ENCODE assay signal across 8 mouse cellular contexts in genomic region chr5:111329782-111330416, GRCm38 (mm10). TPM values are rescaled to one million over a fixed set of nuclear protein-coding genes. Genes with fewer than 3 reads are reported as not detected.
A peak's percentile ranks its signal among the peaks of the same experiment; 100 is the strongest.
DNase-seq lines count a peak whose midpoint lies in the region; ATAC-seq and TF ChIP-seq lines count a peak whose summit lies in the region.

No protein-coding gene starts in this region.

- intact Hi-C loops in gastrocnemius, adult 2 months (cut with DNase I) = no loop called here

- WGBS in bone marrow, adult 2 months = 8% methylated on average over 10 of the region's 10 CpGs
- WGBS in hindbrain, embryonic 10.5 days = 25% methylated on average over 10 of the region's 10 CpGs
- 12% methylated on average over 10 of the region's 10 CpGs for WGBS in liver, embryonic 15.5 days (ENCODE audit: insufficient replicate concordance)

- peak overlapping the region; percentile 77 for H3K4me2 ChIP-seq in liver, embryonic 15.5 days

- H3K4me1 ChIP-seq in bone marrow, adult 2 months (ENCODE audit: control insufficient read depth, insufficient read depth, low read length) = peaks cover 2% of the 10 kb centered on the region
- H3K4me1 ChIP-seq in hindbrain, embryonic 10.5 days (replicated peaks) = peaks cover 33% of the 10 kb centered on the region
- peaks cover 44% of the 10 kb centered on the region for H3K4me1 ChIP-seq in liver, embryonic 15.5 days (replicated peaks)

- H3K27me3 ChIP-seq in hindbrain, embryonic 10.5 days (ENCODE audit: insufficient read depth, poor library complexity, severe bottlenecking) = no peaks in the 10 kb centered on the region
- no peaks in the 10 kb centered on the region for H3K27me3 ChIP-seq in liver, embryonic 15.5 days

- peak; percentile 26 for ATAC-seq in liver, embryonic 15.5 days (ENCODE audit: insufficient read depth)

- H3K4me3 ChIP-seq in gastrocnemius, adult 2 months = peak overlapping the region; percentile 99
- H3K4me3 ChIP-seq in bone marrow, adult 2 months (replicated peaks; ENCODE audit: control insufficient read depth, low read depth, low read length) = peak overlapping the region; percentile 91
- peak overlapping the region; percentile 96 for H3K4me3 ChIP-seq in hindbrain, embryonic 10.5 days
- peak overlapping the region; percentile 96 for H3K4me3 ChIP-seq in liver, embryonic 15.5 days (replicated peaks)

- no peak for TF ChIP-seq CTCF in gastrocnemius, adult 2 months (IDR thresholded peaks at IDR 0.05)
- TF ChIP-seq CTCF in bone marrow, adult 2 months (IDR thresholded peaks at IDR 0.05; ENCODE audit: control insufficient read depth, insufficient read depth, low read length) = no peak

- TF ChIP-seq POLR2A in bone marrow, adult 2 months (IDR thresholded peaks at IDR 0.05; ENCODE audit: borderline replicate concordance, control insufficient read depth, low read depth, low read length) = no peak

- peak overlapping the region; percentile 98 for H3K27ac ChIP-seq in gastrocnemius, adult 2 months
- peak overlapping the region; percentile 5; the same call in 1 of the 2 replicates for H3K27ac ChIP-seq in bone marrow, adult 2 months (ENCODE audit: control insufficient read depth, insufficient read depth, low read depth, low read length, poor library complexity)
- peak overlapping the region; percentile 96 for H3K27ac ChIP-seq in hindbrain, embryonic 10.5 days
- H3K27ac ChIP-seq in liver, embryonic 15.5 days (replicated peaks) = peak overlapping the region; percentile 66

- H3K36me3 ChIP-seq in hindbrain, embryonic 10.5 days = peaks cover 26% of the 10 kb centered on the region
- H3K36me3 ChIP-seq in liver, embryonic 15.5 days (replicated peaks) = peaks cover 18% of the 10 kb centered on the region

- H3K9me3 ChIP-seq in hindbrain, embryonic 10.5 days = peaks cover 3% of the 10 kb centered on the region; the same call in 1 of the 2 replicates
- H3K9me3 ChIP-seq in liver, embryonic 15.5 days (replicated peaks) = no peaks in the 10 kb centered on the region

- no peak for DNase-seq in gastrocnemius, adult 2 months
- no peak for DNase-seq in gastrocnemius, postnatal 10 days
- DNase-seq in hindbrain, embryonic 10.5 days (ENCODE audit: low spot score) = no peak
- DNase-seq in cerebellum, postnatal 25 days = no peak
- no peak for DNase-seq in embryo, embryonic 9.5 days (ENCODE audit: extremely low spot score)
- no peak for DNase-seq in right cerebral cortex, postnatal 4 days

- H3K9ac ChIP-seq in liver, embryonic 15.5 days = peak overlapping the region; percentile 56

RNA-seq across cellular contexts. Expression of gene Pitpnb, which starts 0.7 kb away (rescaled TPM):
- total RNA-seq in gastrocnemius, adult 2 months (2021) = 10 to 100 TPM; 20.7 to 25.8 TPM
- total RNA-seq in gastrocnemius, postnatal 10 days (2021) = 10 to 100 TPM; 33.8 to 35.9 TPM
- 10.7 and 25.5 TPM in 2 replicates for polyA plus RNA-seq in bone marrow, adult 2 months (2011; ENCODE audit: insufficient read depth, insufficient read length, low replicate concordance, missing spikeins)
- 110 and 119 TPM in 2 replicates for polyA plus RNA-seq in hindbrain, embryonic 10.5 days (2016; fragmentation: Nextera tagmentation; extraction: Ambion mirVana)
- 33.3 and 36.0 TPM in 2 replicates for polyA plus RNA-seq in liver, embryonic 15.5 days (2015; fragmentation: Nextera tagmentation; extraction: Ambion mirVana)

Comparison
In these comparisons a context has a peak if more than half of its experiments do, and no peak if none do; other contexts are left out.
1. H3K27ac ChIP-seq: peak in every context shown above with its lines; median percentile 98 in gastrocnemius, adult 2 months; 96 in hindbrain, embryonic 10.5 days; 66 in liver, embryonic 15.5 days; 5 in bone marrow, adult 2 months.